Mouse (Mus musculus) layer of hippocampus, postnatal 10 days (tissue): ENCODE results near the gene Maml3. TPM values are rescaled to one million over a fixed set of nuclear protein-coding genes. Genes with fewer than 3 reads are reported as not detected.

ENCODE experiments used
- DNase-seq, 2 experiments: peaks; one replicate each; pipeline ENCODE4 v3.0.0; 2021; ENCODE audit warnings: low spot score in 2 of 2
- total RNA-seq, 2 experiments: library from RNA; stranded (reverse); gene quantifications; 2 replicates each; pipeline ENCODE4 v1.2.3; 2021

Gene Maml3
- total RNA-seq, 2 experiments from 2014 or later, result 6.5 to 7.2 TPM

GRCm38 (mm10) chr3:51719982-51720381, 384.9 kb downstream of the Maml3 start:
- no peak for DNase-seq

- no peak for DNase-seq
These were observed 385.5 kb downstream of the Maml3 start for GRCm38 (mm10) chr3:51719373-51719772.

GRCm38 (mm10) chr3:51717909-51718308, 387.0 kb downstream of the Maml3 start:
- no peak for DNase-seq

GRCm38 (mm10) chr3:51717455-51717854, 387.4 kb downstream of the Maml3 start:
- DNase-seq, result no peak

GRCm38 (mm10) chr3:51714469-51714868, 390.4 kb downstream of the Maml3 start:
- no peak for DNase-seq

- DNase-seq, result no peak
These were observed 391.6 kb downstream of the Maml3 start for GRCm38 (mm10) chr3:51713233-51713632.

- no peak for DNase-seq
These were observed 392.5 kb downstream of the Maml3 start for GRCm38 (mm10) chr3:51712382-51712781.

GRCm38 (mm10) chr3:51708746-51709411, 396.0 kb downstream of the Maml3 start:
- peak; percentile 55 to 70 for DNase-seq

GRCm38 (mm10) chr3:51708375-51708745, 396.5 kb downstream of the Maml3 start:
- no peak for DNase-seq

- no peak for DNase-seq
These were observed 399.7 kb downstream of the Maml3 start for GRCm38 (mm10) chr3:51705220-51705619.

- no peak for DNase-seq
These were observed 401.4 kb downstream of the Maml3 start for GRCm38 (mm10) chr3:51703478-51703877.

- DNase-seq, result no peak
These were observed 402.1 kb downstream of the Maml3 start for GRCm38 (mm10) chr3:51702701-51703286.

- peak; percentile 19 to 38 for DNase-seq
These were observed 402.9 kb downstream of the Maml3 start for GRCm38 (mm10) chr3:51701950-51702349.

GRCm38 (mm10) chr3:51701281-51701751, 403.6 kb downstream of the Maml3 start:
- peak; percentile 81 to 85 for DNase-seq

- peak; percentile 13 to 34 for DNase-seq
These were observed 404.1 kb downstream of the Maml3 start for GRCm38 (mm10) chr3:51700731-51701280.

GRCm38 (mm10) chr3:51700123-51700522, 404.8 kb downstream of the Maml3 start:
- no peak for DNase-seq

- no peak for DNase-seq
These were observed 406.9 kb downstream of the Maml3 start for GRCm38 (mm10) chr3:51697931-51698330.

- no peak for DNase-seq
These were observed 409.2 kb downstream of the Maml3 start for GRCm38 (mm10) chr3:51695713-51696112.

GRCm38 (mm10) chr3:51694576-51694975, 410.3 kb downstream of the Maml3 start:
- DNase-seq, result no peak

- no peak for DNase-seq
These were observed 411.7 kb downstream of the Maml3 start for GRCm38 (mm10) chr3:51693196-51693595.

- DNase-seq, result no peak
These were observed 416.2 kb downstream of the Maml3 start for GRCm38 (mm10) chr3:51688725-51689124.

- DNase-seq, result no peak
These were observed 418.1 kb downstream of the Maml3 start for GRCm38 (mm10) chr3:51686791-51687190.

GRCm38 (mm10) chr3:51686316-51686715, 418.6 kb downstream of the Maml3 start:
- DNase-seq, result no peak
